Mouse (Mus musculus) intestine, embryonic 16.5 days (tissue): ENCODE measurements at regions not wholly inside any gene's neighbourhood (a gene's known extent, or its start where the extent isn't known, plus 50 kb on each side); places are given as distances from the start of the nearest gene placed in this dataset.

ENCODE experiments used
- ATAC-seq: fragments of 200-750 bp; cut with Nextera tagmentation; 2 replicates; pipeline ENCODE4 v1.8.0; 2017; ENCODE audit warnings: moderate TSS enrichment, moderate library complexity
- H3K27ac ChIP-seq: fragments of 300-500 bp; sonication (generic); 2 replicates; pipeline ENCODE4 v1.5.1; 2014; ENCODE audit warnings: mild to moderate bottlenecking, low read length
- H3K27me3 ChIP-seq: fragments of 300-500 bp; sonication (generic); replicated peaks from 2 replicates; pipeline ENCODE4 v1.6.1; 2014; ENCODE audit warnings: low read length, control low read depth, mixed read lengths; ENCODE audit not compliant: control insufficient read depth, insufficient read depth
- H3K36me3 ChIP-seq: fragments of 300-500 bp; sonication (generic); 2 replicates; pipeline ENCODE4 v1.6.1; 2014; ENCODE audit warnings: low read length, control low read depth; ENCODE audit not compliant: control insufficient read depth, insufficient read depth
- H3K4me1 ChIP-seq: fragments of 300-500 bp; sonication (generic); 2 replicates; pipeline ENCODE4 v1.6.1; 2014; ENCODE audit warnings: low read length, control low read depth, mixed read lengths; ENCODE audit not compliant: control insufficient read depth, insufficient read depth
- H3K4me2 ChIP-seq: fragments of 300-500 bp; sonication (generic); 2 replicates; pipeline ENCODE4 v1.6.1; 2014; ENCODE audit warnings: low read depth, low read length, control low read depth
- H3K4me3 ChIP-seq: fragments of 300-500 bp; sonication (generic); 2 replicates; pipeline ENCODE4 v1.5.1; 2014; ENCODE audit warnings: mild to moderate bottlenecking, low read length
- H3K9ac ChIP-seq: fragments of 300-500 bp; sonication (generic); 2 replicates; pipeline ENCODE4 v1.6.1; 2014; ENCODE audit warnings: low read depth, low read length
- H3K9me3 ChIP-seq: fragments of 300-500 bp; sonication (generic); 2 replicates; pipeline ENCODE4 v1.6.1; 2016; ENCODE audit warnings: low read length, control low read depth; ENCODE audit not compliant: control insufficient read depth
- WGBS: fragments of 180-500 bp; shearing (Covaris S2); extraction: QIAGEN DNeasy Blood & Tissue Kit; methylation state at CpG from one replicate; pipeline ENCODE4 v1.1.7; 2014; 5-methylcytosine and 5-hydroxymethylcytosine counted together

- Histone ChIP-seq H3K36me3 (no peaks in the 10 kb centered on the region), H3K4me1 (0 out of 2 replicates have a peak, but pooled peaks cover 3% of the 10 kb centered on the region), H3K4me2 (no peak overlapping the region), H3K27ac (no peak overlapping the region), H3K9ac (no peak overlapping the region), H3K4me3 (no peak overlapping the region), H3K27me3 (no peaks in the 10 kb centered on the region), H3K9me3 (no peaks in the 10 kb centered on the region)
- no peak for ATAC-seq
- WGBS: 75% methylated on average over 10 of the region's 10 CpGs
These were observed 51.6 kb upstream of the Mon1b start for GRCm38 (mm10) chr8:113583801-113584200.
